20 mouse cellular contexts compared by ENCODE assay signal in genomic region chr17:87225384-87225783, GRCm38 (mm10). TPM values are rescaled to one million over a fixed set of nuclear protein-coding genes. Genes with fewer than 3 reads are reported as not detected.
DNase-seq lines count a peak whose midpoint lies in the region; ATAC-seq and TF ChIP-seq lines count a peak whose summit lies in the region.
"Had no signal": no experiment of that assay in that cellular context is flagged by ENCODE, and none has a peak within 500 bp of the region (broad histone marks: within the 10 kb centered on the region; RNA-seq: fewer than 3 reads in every experiment).

No protein-coding gene starts in this region.

- H3K79me2 ChIP-seq in heart, adult 2 months (replicated peaks; ENCODE audit: control insufficient read depth, insufficient read depth, low read length) = no peaks in the 10 kb centered on the region

- no peak for TF ChIP-seq POLR2A in heart, adult 2 months (IDR thresholded peaks at IDR 0.05; ENCODE audit: insufficient read depth, low read depth, low read length)

- no peak for TF ChIP-seq EP300 in heart, adult 2 months (IDR thresholded peaks at IDR 0.05; ENCODE audit: insufficient read depth, low read depth, low read length)

- no peak overlapping the region for H3K9ac ChIP-seq in heart, adult 2 months (ENCODE audit: low read depth, low read length)
- H3K9ac ChIP-seq in intestine, embryonic 14.5 days (ENCODE audit: low read length) = no peak overlapping the region
- H3K9ac ChIP-seq in intestine, embryonic 16.5 days (ENCODE audit: low read depth, low read length) = no peak overlapping the region
- H3K9ac ChIP-seq in embryonic facial prominence, embryonic 15.5 days = no peak overlapping the region
- H3K9ac ChIP-seq: embryonic facial prominence, embryonic 12.5 days; forebrain, embryonic 13.5 days; forebrain, embryonic 15.5 days; forebrain, postnatal 0 days had no signal

- H3K4me1 ChIP-seq in heart, adult 2 months (ENCODE audit: control insufficient read depth, insufficient read depth, low read length) = no peaks in the 10 kb centered on the region; the same call in 1 of the 2 replicates
- H3K4me1 ChIP-seq in intestine, embryonic 14.5 days (replicated peaks; ENCODE audit: control insufficient read depth, insufficient read depth, low read length) = 0 out of 2 replicates have a peak, but pooled peaks cover 7% of the 10 kb centered on the region
- H3K4me1 ChIP-seq in intestine, embryonic 16.5 days (ENCODE audit: control insufficient read depth, insufficient read depth, low read length) = no peaks in the 10 kb centered on the region
- peaks cover 14% of the 10 kb centered on the region for H3K4me1 ChIP-seq in embryonic facial prominence, embryonic 15.5 days
- peaks cover 7% of the 10 kb centered on the region for H3K4me1 ChIP-seq in hindbrain, embryonic 10.5 days (replicated peaks)
- H3K4me1 ChIP-seq: forebrain, embryonic 13.5 days; forebrain, embryonic 15.5 days had no signal

- no peak overlapping the region for H3K4me2 ChIP-seq in intestine, embryonic 14.5 days (ENCODE audit: low read length)
- H3K4me2 ChIP-seq in intestine, embryonic 16.5 days (ENCODE audit: low read depth, low read length) = no peak overlapping the region
- no peak overlapping the region for H3K4me2 ChIP-seq in embryonic facial prominence, embryonic 15.5 days (replicated peaks)
- H3K4me2 ChIP-seq: embryonic facial prominence, embryonic 12.5 days; forebrain, embryonic 13.5 days; forebrain, embryonic 15.5 days had no signal

- H3K9me3 ChIP-seq in intestine, embryonic 14.5 days (ENCODE audit: control insufficient read depth, low read length) = no peaks in the 10 kb centered on the region
- H3K9me3 ChIP-seq in intestine, embryonic 16.5 days (ENCODE audit: control insufficient read depth, low read length) = no peaks in the 10 kb centered on the region
- H3K9me3 ChIP-seq in embryonic facial prominence, embryonic 15.5 days (replicated peaks) = no peaks in the 10 kb centered on the region
- no peaks in the 10 kb centered on the region for H3K9me3 ChIP-seq in hindbrain, embryonic 10.5 days
- H3K9me3 ChIP-seq: embryonic facial prominence, embryonic 12.5 days; forebrain, embryonic 13.5 days; forebrain, embryonic 15.5 days had no signal

- no peaks in the 10 kb centered on the region for H3K27me3 ChIP-seq in heart, adult 2 months (ENCODE audit: control insufficient read depth, insufficient read depth, low read length)
- H3K27me3 ChIP-seq in intestine, embryonic 14.5 days (replicated peaks; ENCODE audit: control insufficient read depth, insufficient read depth, low read length) = no peaks in the 10 kb centered on the region
- H3K27me3 ChIP-seq in intestine, embryonic 16.5 days (replicated peaks; ENCODE audit: control insufficient read depth, insufficient read depth, low read length) = no peaks in the 10 kb centered on the region
- no peaks in the 10 kb centered on the region for H3K27me3 ChIP-seq in embryonic facial prominence, embryonic 15.5 days
- no peaks in the 10 kb centered on the region for H3K27me3 ChIP-seq in hindbrain, embryonic 10.5 days (ENCODE audit: insufficient read depth, poor library complexity, severe bottlenecking)
- H3K27me3 ChIP-seq: embryonic facial prominence, embryonic 12.5 days; forebrain, embryonic 13.5 days; forebrain, embryonic 15.5 days had no signal

- H3K36me3 ChIP-seq in heart, adult 2 months (ENCODE audit: control insufficient read depth, insufficient read depth, low read length) = no peaks in the 10 kb centered on the region
- no peaks in the 10 kb centered on the region for H3K36me3 ChIP-seq in intestine, embryonic 14.5 days (ENCODE audit: control insufficient read depth, insufficient read depth, low read length)
- H3K36me3 ChIP-seq in intestine, embryonic 16.5 days (ENCODE audit: control insufficient read depth, insufficient read depth, low read length) = no peaks in the 10 kb centered on the region
- no peaks in the 10 kb centered on the region for H3K36me3 ChIP-seq in embryonic facial prominence, embryonic 15.5 days
- H3K36me3 ChIP-seq in hindbrain, embryonic 10.5 days = no peaks in the 10 kb centered on the region
- H3K36me3 ChIP-seq: embryonic facial prominence, embryonic 12.5 days; forebrain, embryonic 15.5 days had no signal

- TF ChIP-seq CTCF in heart, adult 2 months (IDR thresholded peaks at IDR 0.05) = no peak

- 90% methylated on average over 9 of the region's 9 CpGs for WGBS in heart, adult 2 months
- 92% methylated on average over 9 of the region's 9 CpGs for WGBS in intestine, embryonic 14.5 days
- 90% methylated on average over 9 of the region's 9 CpGs for WGBS in intestine, embryonic 16.5 days
- 91% methylated on average over 9 of the region's 9 CpGs for WGBS in embryonic facial prominence, embryonic 15.5 days
- WGBS in hindbrain, embryonic 10.5 days = 92% methylated on average over 9 of the region's 9 CpGs

- intact Hi-C loops in heart, adult 2 months (cut with DNase I) = no loop called here

- no peak for ATAC-seq in intestine, embryonic 14.5 days (replicated peaks; ENCODE audit: low FRiP score, low TSS enrichment, low read depth)
- no peak for ATAC-seq in intestine, embryonic 16.5 days
- ATAC-seq in embryonic facial prominence, embryonic 15.5 days (ENCODE audit: insufficient number of reproducible peaks, low FRiP score, low TSS enrichment, low read depth) = no peak
- ATAC-seq: forebrain, embryonic 13.5 days; forebrain, embryonic 15.5 days; forebrain, postnatal 0 days had no signal

- no peak overlapping the region for H3K4me3 ChIP-seq in heart, adult 2 months
- H3K4me3 ChIP-seq in intestine, embryonic 14.5 days (ENCODE audit: low read depth, low read length) = no peak overlapping the region
- H3K4me3 ChIP-seq in intestine, embryonic 16.5 days (ENCODE audit: low read length) = no peak overlapping the region
- H3K4me3 ChIP-seq in embryonic facial prominence, embryonic 15.5 days (replicated peaks) = no peak overlapping the region
- no peak overlapping the region for H3K4me3 ChIP-seq in hindbrain, embryonic 10.5 days
- H3K4me3 ChIP-seq: embryonic facial prominence, embryonic 12.5 days; forebrain, embryonic 13.5 days; forebrain, embryonic 15.5 days had no signal

- no peak overlapping the region for H3K27ac ChIP-seq in heart, adult 2 months
- H3K27ac ChIP-seq in intestine, embryonic 14.5 days (ENCODE audit: low read depth) = no peak overlapping the region
- no peak overlapping the region for H3K27ac ChIP-seq in intestine, embryonic 16.5 days (ENCODE audit: low read length)
- 0 out of 2 replicates have a peak overlapping the region, but pooled peaks have one; percentile 2 for H3K27ac ChIP-seq in embryonic facial prominence, embryonic 15.5 days (replicated peaks)
- no peak overlapping the region for H3K27ac ChIP-seq in hindbrain, embryonic 10.5 days
- H3K27ac ChIP-seq: embryonic facial prominence, embryonic 12.5 days; forebrain, embryonic 13.5 days; forebrain, embryonic 15.5 days had no signal

- DNase-seq in heart, adult 11 months = peak; percentile 61
- DNase-seq in heart, adult 2 months = no peak
- DNase-seq in intestine, embryonic 14.5 days (ENCODE audit: low spot score) = peak; percentile 40
- no peak for DNase-seq in hindbrain, embryonic 10.5 days (ENCODE audit: low spot score)
- DNase-seq: adrenal gland, adult 2 months; adrenal gland, postnatal 10 days; adrenal gland, postnatal 25 days; cerebellum, adult 11 months; cerebellum, adult 18-20 months; cerebellum, adult 8-10 months; cerebellum, adult 9-11 months; cerebellum, postnatal 14 days; cerebellum, postnatal 36 days; embryo, embryonic 11 days; forebrain, postnatal 0 days had no signal

RNA-seq across cellular contexts. Expression of gene Mcfd2, which starts 40.4 kb away (rescaled TPM):
- total RNA-seq in heart, adult 2 months (2021) = 10 to 100 TPM; 48.3 to 59.4 TPM
- 60.3 and 79.7 TPM in 2 replicates for polyA plus RNA-seq in heart, adult 2 months (2012; rRNA removed)
- polyA plus RNA-seq in intestine, embryonic 14.5 days (2014; fragmentation: Nextera tagmentation; extraction: Ambion mirVana) = 87.9 and 93.9 TPM in 2 replicates
- 150 and 184 TPM in 2 replicates for polyA plus RNA-seq in intestine, embryonic 16.5 days (2015; fragmentation: Nextera tagmentation; extraction: Ambion mirVana)
- 102 and 104 TPM in 2 replicates for polyA plus RNA-seq in embryonic facial prominence, embryonic 15.5 days (2015; fragmentation: Nextera tagmentation; extraction: Ambion mirVana)
- polyA plus RNA-seq in hindbrain, embryonic 10.5 days (2016; fragmentation: Nextera tagmentation; extraction: Ambion mirVana) = 70.1 and 73.3 TPM in 2 replicates

RNA-seq across cellular contexts. Expression of gene Ttc7, which starts 57.3 kb away (rescaled TPM):
- total RNA-seq in heart, adult 2 months (2021) = 10 to 100 TPM; 20.9 to 23.2 TPM
- polyA plus RNA-seq in heart, adult 2 months (2012; rRNA removed) = 21.3 and 28.8 TPM in 2 replicates
- 11.2 and 11.9 TPM in 2 replicates for polyA plus RNA-seq in intestine, embryonic 14.5 days (2014; fragmentation: Nextera tagmentation; extraction: Ambion mirVana)
- polyA plus RNA-seq in intestine, embryonic 16.5 days (2015; fragmentation: Nextera tagmentation; extraction: Ambion mirVana) = 21.7 and 27.1 TPM in 2 replicates
- 14.5 and 17.3 TPM in 2 replicates for polyA plus RNA-seq in embryonic facial prominence, embryonic 15.5 days (2015; fragmentation: Nextera tagmentation; extraction: Ambion mirVana)
- 4.7 and 4.8 TPM in 2 replicates for polyA plus RNA-seq in hindbrain, embryonic 10.5 days (2016; fragmentation: Nextera tagmentation; extraction: Ambion mirVana)

Comparison
In these comparisons a context has a peak if more than half of its experiments do, and no peak if none do; other contexts are left out.
1. DNase-seq: peak in heart, adult 11 months (single experiment) and intestine, embryonic 14.5 days (single experiment); none in heart, adult 2 months (0 of 2) and hindbrain, embryonic 10.5 days (single experiment).